Mouse (Mus musculus) kidney, adult 2 months (tissue): ENCODE measurements around the gene Tsfm. TPM values are rescaled to one million over a fixed set of nuclear protein-coding genes. Genes with fewer than 3 reads are reported as not detected.
A peak's percentile ranks its signal among the peaks of the same experiment; 100 is the strongest.

ENCODE experiments used
- DNase-seq: peaks from one replicate; pipeline ENCODE4 v3.0.0; 2021
- H3K27ac ChIP-seq: fragments of 200-500 bp; 2 replicates; pipeline ENCODE4 v1.5.1; 2012; ENCODE audit warnings: low read depth, low read length, control low read depth, inconsistent platforms; ENCODE audit not compliant: insufficient read depth
- H3K27me3 ChIP-seq: fragments of 200-500 bp; replicated peaks from 2 replicates; pipeline ENCODE4 v1.6.1; 2012; ENCODE audit warnings: mild to moderate bottlenecking, moderate library complexity, low read length, inconsistent platforms; ENCODE audit not compliant: control insufficient read depth, insufficient read depth
- H3K36me3 ChIP-seq: fragments of 200-500 bp; 2 replicates; pipeline ENCODE4 v1.6.1; 2012; ENCODE audit warnings: mild to moderate bottlenecking, moderate library complexity, low read length, inconsistent platforms; ENCODE audit not compliant: control insufficient read depth, insufficient read depth
- H3K4me1 ChIP-seq: fragments of 200-500 bp; 2 replicates; pipeline ENCODE4 v1.6.1; 2011; ENCODE audit warnings: low read length; ENCODE audit not compliant: control insufficient read depth, insufficient read depth
- H3K4me3 ChIP-seq: fragments of 200-500 bp; 2 replicates; pipeline ENCODE4 v1.5.1; 2011; ENCODE audit warnings: mild to moderate bottlenecking, low read depth, low read length, control low read depth; ENCODE audit not compliant: insufficient read depth
- CTCF ChIP-seq: fragments of 200-500 bp; conservative IDR thresholded peaks from 2 replicates; pipeline ENCODE4 v1.5.1; 2011; ENCODE audit warnings: low read depth, mild to moderate bottlenecking, control low read depth, low read length, moderate library complexity, mixed read lengths; ENCODE audit not compliant: insufficient read depth, insufficient read length
- POLR2A ChIP-seq: fragments of 200-500 bp; IDR thresholded peaks from one replicate; pipeline ENCODE4 v1.6.1; 2011; ENCODE audit warnings: low read depth, low read length, control low read depth
- WGBS: fragments of 180-500 bp; shearing (Covaris S2); methylation state at CpG from one replicate; pipeline ENCODE4 v1.1.7; 2018; 5-methylcytosine and 5-hydroxymethylcytosine counted together
- polyA plus RNA-seq: library from polyadenylated mRNA; depleted of rRNA; stranded (reverse); fragments of >200 nt; gene quantifications from 2 replicates; pipeline ENCODE4 v1.2.3, GENCODE M21; 2012; rRNA removed

The Tsfm gene
- polyA plus RNA-seq, result 54.0 and 58.1 TPM in 2 replicates

DNA sequence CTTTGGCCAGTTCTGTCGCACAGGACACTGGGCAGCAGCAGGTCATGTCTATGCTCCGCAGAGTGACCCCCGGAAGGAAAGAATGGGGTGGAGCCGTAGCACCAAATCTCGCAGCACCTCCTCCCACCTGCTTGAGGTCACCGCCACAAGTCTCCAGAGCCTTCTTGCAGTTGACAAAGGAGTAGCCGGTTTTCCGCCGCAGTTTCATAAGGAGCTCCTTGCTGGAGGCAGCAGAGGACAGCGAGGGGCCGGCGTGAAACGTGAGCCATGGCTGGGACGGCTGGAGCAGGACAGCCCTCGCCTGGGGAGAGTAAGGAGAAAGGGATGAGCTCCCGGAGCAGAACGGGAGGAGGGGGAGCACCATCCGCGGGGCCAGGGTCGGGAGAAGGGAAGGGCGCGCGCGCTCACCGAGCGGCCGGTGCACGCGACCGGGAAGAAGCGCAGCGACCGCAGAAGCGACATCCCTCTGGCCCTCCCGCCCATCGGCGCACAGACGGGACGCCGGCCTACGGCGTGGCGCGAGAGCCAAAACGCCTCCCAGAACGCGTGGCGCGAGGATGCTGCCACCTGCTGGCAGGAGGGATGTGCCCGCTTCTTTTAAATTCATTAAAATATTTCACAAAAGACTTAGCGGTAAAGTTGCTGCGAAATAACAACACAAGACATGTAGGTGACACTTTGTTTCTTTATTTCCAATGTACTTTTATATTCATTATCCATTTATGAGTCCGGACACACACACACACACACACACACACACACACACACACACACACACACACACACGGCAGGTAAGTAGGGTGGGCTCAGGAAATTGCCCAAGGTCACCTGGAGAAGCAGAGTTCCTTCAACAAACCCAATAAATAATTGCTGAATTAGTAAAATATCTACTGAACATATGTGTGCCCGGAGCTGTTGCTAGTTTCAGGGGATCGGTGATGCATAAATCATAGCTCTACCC is at the start of gene Tsfm:
Gene Tsfm, minus strand, starts transcription at position 505 of the 961 bp plus-strand sequence.
- Histone ChIP-seq H3K27me3 (no peaks in the 10 kb centered on the region; the same call in 1 of the 2 replicates), H3K27ac (peak within 1 kb of the TSS; percentile 79), H3K36me3 (0 out of 2 replicates have a peak, but pooled peaks cover 2% of the 10 kb centered on the region), H3K4me1 (peaks cover 11% of the 10 kb centered on the region; the same call in 1 of the 2 replicates), H3K4me3 (peak within 1 kb of the TSS; percentile 75)
- TF ChIP-seq CTCF (peak; percentile 94), POLR2A (no peak)
- 3% methylated on average over 56 of the region's 56 CpGs for WGBS
- DNase-seq, result peak; percentile 94

DNA sequence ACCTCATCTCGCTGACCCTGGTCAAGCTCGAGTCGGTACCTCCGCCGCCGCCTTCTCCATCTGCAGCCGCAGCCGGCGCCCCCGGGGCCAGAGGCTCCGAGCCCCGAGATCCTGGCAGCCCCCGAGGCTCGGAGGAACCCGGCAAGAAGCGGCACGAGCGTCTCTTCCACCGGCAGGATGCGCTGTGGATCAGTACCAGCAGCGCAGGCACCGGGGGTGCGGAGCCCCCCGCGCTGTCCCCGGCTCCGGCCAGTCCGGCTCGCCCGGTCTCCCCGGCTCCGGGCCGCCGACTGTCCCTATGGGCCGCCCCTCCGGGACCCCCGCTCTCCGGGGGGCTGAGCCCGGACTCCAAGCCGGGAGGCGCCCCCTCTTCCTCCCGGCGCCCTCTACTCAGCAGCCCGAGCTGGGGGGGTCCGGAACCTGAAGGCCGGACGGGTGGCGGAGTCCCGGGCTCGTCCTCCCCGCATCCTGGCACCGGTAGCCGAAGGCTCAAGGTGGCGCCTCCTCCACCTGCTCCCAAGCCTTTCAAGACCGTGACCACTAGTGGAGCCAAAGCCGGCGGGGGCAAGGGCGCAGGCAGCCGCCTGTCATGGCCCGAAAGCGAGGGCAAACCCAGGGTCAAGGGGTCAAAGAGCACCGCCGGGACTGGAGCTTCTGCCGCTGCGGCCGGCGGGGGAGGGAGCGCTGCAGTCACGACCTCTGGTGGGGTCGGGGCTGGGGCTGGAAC is 49.2 kb upstream of the Tsfm start:
- no peaks in the 10 kb centered on the region for H3K36me3 ChIP-seq
- no peak overlapping the region for H3K27ac ChIP-seq
- peaks cover 7% of the 10 kb centered on the region for H3K27me3 ChIP-seq
- peak overlapping the region; percentile 31 for H3K4me3 ChIP-seq
- WGBS, result 5% methylated on average over 67 of the region's 70 CpGs
- DNase-seq, result no peak
- peak; percentile 14; the same call in 1 of the 2 replicates for TF ChIP-seq CTCF
- TF ChIP-seq POLR2A, result no peak
- H3K4me1 ChIP-seq, result 0 out of 2 replicates have a peak, but pooled peaks cover 2% of the 10 kb centered on the region

DNA sequence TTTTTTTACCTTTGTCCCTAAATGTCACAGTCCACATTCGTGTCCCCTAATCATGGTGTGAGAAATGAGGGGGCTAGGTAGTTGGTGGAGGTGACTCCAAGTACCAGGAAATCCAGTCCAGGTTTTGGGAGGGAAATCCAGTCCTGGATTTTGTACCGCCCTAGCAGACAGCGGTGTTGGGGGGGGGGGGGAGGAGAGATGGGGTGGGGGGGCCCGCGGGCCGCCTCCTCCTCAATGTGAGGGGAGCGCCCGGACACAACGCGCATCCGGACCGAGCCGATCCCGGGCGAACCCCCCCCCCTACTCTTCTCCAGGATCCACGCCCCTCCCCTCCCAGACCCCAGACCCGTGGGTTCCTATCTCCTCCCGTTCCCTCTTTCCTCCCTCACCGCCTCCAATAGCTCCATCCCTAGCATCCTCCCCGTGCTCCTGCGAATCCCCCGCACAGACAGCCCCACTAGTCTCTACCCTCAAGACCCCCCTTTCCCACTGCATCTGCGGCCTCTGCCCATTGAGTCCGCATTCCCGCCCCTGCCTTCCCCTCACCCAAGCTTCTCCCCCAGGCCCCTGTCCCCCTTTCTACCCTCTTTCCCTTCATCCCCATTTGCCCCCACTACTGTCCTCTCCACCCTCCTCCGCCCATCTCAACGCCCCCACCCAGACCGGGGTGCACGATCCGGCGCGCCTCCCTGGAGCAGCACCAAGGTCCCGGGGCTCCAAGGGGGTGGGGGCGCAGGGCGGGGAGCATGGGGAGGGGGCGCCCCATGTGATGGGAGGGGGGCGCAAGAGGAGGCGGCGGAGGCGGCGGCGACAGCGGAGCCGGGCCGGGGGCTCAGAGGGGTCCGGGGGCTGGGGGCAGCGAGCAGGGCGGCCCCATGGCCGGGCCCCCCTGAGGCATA is 48.3 kb upstream of the Tsfm start:
- H3K4me1 ChIP-seq, result 0 out of 2 replicates have a peak, but pooled peaks cover 2% of the 10 kb centered on the region
- TF ChIP-seq CTCF (no peak), POLR2A (no peak)
- peaks cover 7% of the 10 kb centered on the region for H3K27me3 ChIP-seq
- no peak overlapping the region for H3K27ac ChIP-seq
- H3K36me3 ChIP-seq, result no peaks in the 10 kb centered on the region
- WGBS, result 8% methylated on average over 40 of the region's 49 CpGs
- DNase-seq, result no peak
- peak overlapping the region; percentile 31 for H3K4me3 ChIP-seq

DNA sequence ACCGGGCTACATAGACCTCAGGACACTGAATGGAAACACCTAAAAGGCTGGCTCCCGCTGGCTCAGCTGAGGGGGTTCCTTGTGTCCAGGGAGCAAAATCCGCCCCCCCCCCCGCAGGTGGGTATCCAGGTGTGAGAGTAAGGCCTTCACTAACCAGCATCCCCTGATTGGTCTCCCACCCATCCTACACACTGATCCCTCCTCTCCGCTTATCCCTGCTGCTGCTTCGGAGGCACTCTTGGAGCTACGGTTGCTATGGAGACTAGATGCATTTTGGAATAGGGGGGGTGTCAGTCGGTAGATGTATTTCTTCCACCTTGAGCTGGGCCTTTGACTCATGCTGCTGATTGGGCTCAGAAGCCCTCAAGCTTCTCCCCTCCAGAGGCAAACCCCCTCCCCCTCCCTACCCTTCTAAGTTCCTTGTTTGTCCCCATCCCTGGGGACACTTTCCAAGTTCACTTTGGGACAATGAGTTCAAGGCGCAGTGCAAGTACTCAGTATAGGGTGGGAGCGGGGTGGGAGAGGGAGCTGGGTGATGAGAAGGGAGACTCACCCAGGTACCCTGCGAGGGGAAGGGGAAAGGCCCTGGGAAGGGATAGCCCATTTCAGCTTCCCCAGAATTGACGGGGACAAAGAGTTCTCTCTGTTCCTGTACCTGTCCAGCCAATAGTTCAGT is 47.5 kb upstream of the Tsfm start:
- TF ChIP-seq POLR2A (no peak), CTCF (no peak)
- Histone ChIP-seq H3K36me3 (no peaks in the 10 kb centered on the region), H3K27ac (no peak overlapping the region), H3K27me3 (peaks cover 7% of the 10 kb centered on the region), H3K4me1 (0 out of 2 replicates have a peak, but pooled peaks cover 2% of the 10 kb centered on the region), H3K4me3 (no peak overlapping the region)
- WGBS, result 9% methylated on average over 12 of the region's 12 CpGs
- no peak for DNase-seq

DNA sequence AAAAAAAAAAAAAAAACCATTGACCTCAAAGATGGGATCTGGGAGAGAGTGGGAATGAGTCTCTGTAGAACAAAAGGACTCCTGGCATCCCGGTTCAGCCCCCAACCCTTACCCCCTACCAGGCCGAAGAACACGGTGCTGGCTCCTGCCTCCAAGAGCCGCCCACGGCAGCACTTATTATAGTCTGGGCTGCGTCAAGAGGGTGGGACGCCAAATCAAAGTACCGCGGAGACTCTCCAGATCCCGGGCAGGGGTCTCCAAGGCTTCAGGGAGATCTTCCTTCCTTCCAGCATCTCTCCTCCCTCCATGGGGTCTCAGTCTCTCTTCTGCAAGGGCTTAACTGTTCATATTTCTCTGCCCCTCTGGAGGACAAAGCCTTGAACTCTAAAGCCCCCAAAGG is 46.9 kb upstream of the Tsfm start:
- Histone ChIP-seq H3K4me3 (no peak overlapping the region), H3K4me1 (0 out of 2 replicates have a peak, but pooled peaks cover 2% of the 10 kb centered on the region), H3K27me3 (peaks cover 7% of the 10 kb centered on the region), H3K36me3 (no peaks in the 10 kb centered on the region), H3K27ac (no peak overlapping the region)
- 17% methylated on average over 10 of the region's 10 CpGs for WGBS
- DNase-seq, result no peak
- TF ChIP-seq CTCF, result no peak
- no peak for TF ChIP-seq POLR2A

DNA sequence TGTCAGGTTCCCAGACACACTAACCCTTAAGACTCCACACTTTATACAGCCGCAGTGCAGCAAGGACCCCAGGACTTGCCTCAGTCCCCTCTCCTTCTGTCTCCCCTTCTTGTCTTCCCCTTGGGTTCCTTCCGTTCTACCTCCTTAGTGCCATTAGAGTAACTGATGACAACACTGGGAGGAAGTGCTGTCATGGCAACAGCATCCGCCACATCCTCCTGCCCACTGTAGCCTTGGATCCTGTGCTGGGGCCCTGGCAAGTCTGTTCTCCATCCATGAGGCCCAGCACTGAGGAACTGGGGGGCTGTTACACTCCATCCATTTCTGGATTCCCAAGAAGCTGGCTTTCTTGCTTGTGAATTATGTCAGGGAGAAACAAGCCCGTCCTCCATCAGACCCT is 45.4 kb upstream of the Tsfm start:
- H3K36me3 ChIP-seq, result no peaks in the 10 kb centered on the region
- H3K4me3 ChIP-seq, result no peak overlapping the region
- H3K27me3 ChIP-seq, result peaks cover 6% of the 10 kb centered on the region
- no peak for TF ChIP-seq CTCF
- TF ChIP-seq POLR2A, result no peak
- no peak overlapping the region for H3K27ac ChIP-seq
- H3K4me1 ChIP-seq, result 0 out of 2 replicates have a peak, but pooled peaks cover 2% of the 10 kb centered on the region
- WGBS, result 40% methylated on average over 4 of the region's 4 CpGs
- DNase-seq, result no peak
